Mouse (Mus musculus) heart, embryonic 10.5 days (tissue): ENCODE data around the gene Mcm2. TPM values are rescaled to one million over a fixed set of nuclear protein-coding genes. Genes with fewer than 3 reads are reported as not detected.

Experiments used
- DNase-seq: peaks from one replicate; pipeline ENCODE4 v3.0.0-alpha.2; 2017; ENCODE audit warnings: low spot score
- H3K27ac ChIP-seq: fragments of 300-500 bp; sonication (generic); 2 replicates; pipeline ENCODE4 v1.5.1; 2016; ENCODE audit warnings: mild to moderate bottlenecking
- H3K27me3 ChIP-seq: fragments of 300-500 bp; sonication (generic); 2 replicates; pipeline ENCODE4 v1.6.1; 2016; ENCODE audit warnings: mild to moderate bottlenecking; ENCODE audit not compliant: poor library complexity, insufficient read depth, severe bottlenecking
- H3K36me3 ChIP-seq: fragments of 300-500 bp; sonication (generic); 2 replicates; pipeline ENCODE4 v1.6.1; 2016; ENCODE audit warnings: mild to moderate bottlenecking, moderate library complexity
- H3K4me1 ChIP-seq: fragments of 300-500 bp; sonication (generic); 2 replicates; pipeline ENCODE4 v1.6.1; 2016; ENCODE audit warnings: mild to moderate bottlenecking
- H3K4me3 ChIP-seq: fragments of 300-500 bp; sonication (generic); 2 replicates; pipeline ENCODE4 v1.5.1; 2016; ENCODE audit warnings: mild to moderate bottlenecking, moderate library complexity
- H3K9me3 ChIP-seq: fragments of 300-500 bp; sonication (generic); 2 replicates; pipeline ENCODE4 v1.6.1; 2016; ENCODE audit warnings: mild to moderate bottlenecking, moderate library complexity
- WGBS: fragments of 180-500 bp; shearing (Covaris S2); methylation state at CpG from one replicate; pipeline ENCODE4 v1.1.7; 2016; 5-methylcytosine and 5-hydroxymethylcytosine counted together
- polyA plus RNA-seq: library from polyadenylated mRNA; unstranded; fragments of >200 nt; fragmentation: Nextera tagmentation; extraction: Ambion mirVana; gene quantifications from 2 replicates; pipeline ENCODE4 v1.2.1, GENCODE M21; 2016

Gene Mcm2
- polyA plus RNA-seq, 1 experiment from 2014 or later, result 184 TPM

- Histone ChIP-seq H3K36me3 (0 out of 2 replicates have a peak, but pooled peaks cover 2% of the 10 kb centered on the region), H3K9me3 (no peaks in the 10 kb centered on the region), H3K4me1 (peaks cover 9% of the 10 kb centered on the region), H3K4me3 (no peak overlapping the region), H3K27me3 (no peaks in the 10 kb centered on the region), H3K27ac (no peak overlapping the region)
- DNase-seq, result no peak
- 42% methylated on average over 4 of the region's 4 CpGs for WGBS
Observed at GRCm38 (mm10) chr6:88849270-88849669, 49.3 kb downstream of the Mcm2 start.

- Histone ChIP-seq H3K36me3 (0 out of 2 replicates have a peak, but pooled peaks cover 2% of the 10 kb centered on the region), H3K27ac (no peak overlapping the region), H3K4me3 (no peak overlapping the region), H3K27me3 (no peaks in the 10 kb centered on the region), H3K9me3 (no peaks in the 10 kb centered on the region), H3K4me1 (peaks cover 18% of the 10 kb centered on the region)
- WGBS, result 65% methylated on average over 2 of the region's 2 CpGs
- DNase-seq, result no peak
Observed at GRCm38 (mm10) chr6:88847571-88847970, 51.0 kb downstream of the Mcm2 start.

- H3K36me3 ChIP-seq, result no peaks in the 10 kb centered on the region
- H3K27ac ChIP-seq, result no peak overlapping the region
- H3K27me3 ChIP-seq, result no peaks in the 10 kb centered on the region
- no peak for DNase-seq
- WGBS, result 81% methylated on average over 7 of the region's 7 CpGs
- no peaks in the 10 kb centered on the region for H3K9me3 ChIP-seq
- H3K4me1 ChIP-seq, result peaks cover 30% of the 10 kb centered on the region
- H3K4me3 ChIP-seq, result no peak overlapping the region
Observed at GRCm38 (mm10) chr6:88844901-88845565, 53.5 kb downstream of the Mcm2 start.

GRCm38 (mm10) chr6:88843781-88844725 lies 54.5 kb downstream of the Mcm2 start:
- no peak overlapping the region for H3K4me3 ChIP-seq
- no peak overlapping the region for H3K27ac ChIP-seq
- peaks cover 6% of the 10 kb centered on the region; the same call in 1 of the 2 replicates for H3K36me3 ChIP-seq
- H3K9me3 ChIP-seq, result no peaks in the 10 kb centered on the region
- peaks cover 30% of the 10 kb centered on the region for H3K4me1 ChIP-seq
- no peak for DNase-seq
- 68% methylated on average over 9 of the region's 9 CpGs for WGBS
- H3K27me3 ChIP-seq, result no peaks in the 10 kb centered on the region

GRCm38 (mm10) chr6:88843241-88843640 lies 55.3 kb downstream of the Mcm2 start:
- Histone ChIP-seq H3K4me3 (peak overlapping the region; percentile 78), H3K27ac (peak overlapping the region; percentile 93; the same call in 1 of the 2 replicates), H3K9me3 (no peaks in the 10 kb centered on the region), H3K36me3 (peaks cover 14% of the 10 kb centered on the region), H3K4me1 (peaks cover 30% of the 10 kb centered on the region), H3K27me3 (no peaks in the 10 kb centered on the region)
- 77% methylated on average over 7 of the region's 7 CpGs for whole genome bisulfite sequencing
- no peak for DNase-seq

GRCm38 (mm10) chr6:88842731-88843151 lies 55.8 kb downstream of the Mcm2 start:
- under 1% methylated on average over 32 of the region's 32 CpGs for WGBS
- DNase-seq, result no peak
- Histone ChIP-seq H3K27me3 (no peaks in the 10 kb centered on the region), H3K9me3 (no peaks in the 10 kb centered on the region), H3K4me1 (peaks cover 30% of the 10 kb centered on the region), H3K36me3 (peaks cover 19% of the 10 kb centered on the region), H3K4me3 (peak overlapping the region; percentile 78), H3K27ac (peak overlapping the region; percentile 93)

- H3K27ac ChIP-seq, result peak within 1 kb of the TSS; percentile 93
- H3K9me3 ChIP-seq, result no peaks in the 10 kb centered on the region
- H3K27me3 ChIP-seq, result no peaks in the 10 kb centered on the region
- WGBS, result under 1% methylated on average over 72 of the region's 72 CpGs
- H3K36me3 ChIP-seq, result peaks cover 25% of the 10 kb centered on the region
- H3K4me1 ChIP-seq, result peaks cover 30% of the 10 kb centered on the region
- peak within 1 kb of the TSS; percentile 78 for H3K4me3 ChIP-seq
- peak; percentile 100 for DNase-seq
Observed at GRCm38 (mm10) chr6:88841781-88842689, 56.5 kb downstream of the Mcm2 start, which contains the start of gene Abtb1. TSS of gene Abtb1 (minus strand) at chr6:88841984.

GRCm38 (mm10) chr6:88841514-88841780 lies 57.1 kb downstream of the Mcm2 start:
- H3K4me1 ChIP-seq, result peaks cover 30% of the 10 kb centered on the region
- DNase-seq, result no peak
- H3K9me3 ChIP-seq, result no peaks in the 10 kb centered on the region
- peak overlapping the region; percentile 93 for H3K27ac ChIP-seq
- under 1% methylated on average over 22 of the region's 22 CpGs for WGBS
- H3K4me3 ChIP-seq, result peak overlapping the region; percentile 78
- no peaks in the 10 kb centered on the region for H3K27me3 ChIP-seq
- H3K36me3 ChIP-seq, result peaks cover 31% of the 10 kb centered on the region

- peak overlapping the region; percentile 93 for H3K27ac ChIP-seq
- peaks cover 30% of the 10 kb centered on the region for H3K4me1 ChIP-seq
- WGBS, result 52% methylated on average over 9 of the region's 9 CpGs
Observed at GRCm38 (mm10) chr6:88840791-88841513, 57.6 kb downstream of the Mcm2 start.

GRCm38 (mm10) chr6:88840211-88840610 lies 58.4 kb downstream of the Mcm2 start:
- DNase-seq, result no peak
- Histone ChIP-seq H3K27me3 (no peaks in the 10 kb centered on the region), H3K4me3 (no peak overlapping the region; the same call in 1 of the 2 replicates), H3K9me3 (no peaks in the 10 kb centered on the region), H3K4me1 (peaks cover 30% of the 10 kb centered on the region), H3K27ac (no peak overlapping the region), H3K36me3 (peaks cover 42% of the 10 kb centered on the region)
- WGBS, result 78% methylated on average over 3 of the region's 3 CpGs

More at GRCm38 (mm10) chr6:88840791-88841513, 57.6 kb downstream of the Mcm2 start:
- H3K27me3 ChIP-seq, result no peaks in the 10 kb centered on the region
- DNase-seq, result no peak
- H3K9me3 ChIP-seq, result no peaks in the 10 kb centered on the region
- peak overlapping the region; percentile 78 for H3K4me3 ChIP-seq
- H3K36me3 ChIP-seq, result peaks cover 36% of the 10 kb centered on the region

- H3K27me3 ChIP-seq, result no peaks in the 10 kb centered on the region
- H3K4me1 ChIP-seq, result peaks cover 29% of the 10 kb centered on the region
- no peaks in the 10 kb centered on the region for H3K9me3 ChIP-seq
- no peak overlapping the region for H3K4me3 ChIP-seq
- 79% methylated on average over 26 of the region's 26 CpGs for WGBS
- no peak overlapping the region for H3K27ac ChIP-seq
- no peak for DNase-seq
- peaks cover 46% of the 10 kb centered on the region for H3K36me3 ChIP-seq
Observed at GRCm38 (mm10) chr6:88839135-88839970, 59.2 kb downstream of the Mcm2 start.
